Mouse (Mus musculus): ENCODE data around the gene Mast4.

- TF ChIP-seq POLR2A (IDR thresholded peaks at IDR 0.05; ENCODE audit: control insufficient read depth, extremely low read depth, insufficient read depth, low read length, poor library complexity) (no peak), CTCF (IDR thresholded peaks at IDR 0.05; ENCODE audit: borderline replicate concordance, control insufficient read depth, extremely low read depth, insufficient read depth, low read length, poor library complexity) (no peak)
Measured at GRCm38 (mm10) chr13:102958273-102959270, 375.7 kb downstream of the Mast4 start.

Data from thymus, adult 2 months (tissue).